Mouse (Mus musculus) E14TG2a.4 (cell line): ENCODE data around the gene Akap2.

Experiments
- H3K27me3 ChIP-seq: 2 replicates; pipeline ENCODE4 v1.6.1; 2014; ENCODE audit warnings: low read length, control low read depth; ENCODE audit not compliant: insufficient read depth
- H3K36me3 ChIP-seq: 2 replicates; pipeline ENCODE4 v1.6.1; 2014; ENCODE audit warnings: low read length, control low read depth; ENCODE audit not compliant: insufficient read depth
- H3K4me1 ChIP-seq: replicated peaks from 2 replicates; pipeline ENCODE4 v1.6.1; 2014; ENCODE audit warnings: low read depth, low read length, control low read depth
- H3K4me3 ChIP-seq: replicated peaks from 2 replicates; pipeline ENCODE4 v1.5.1; 2014; ENCODE audit warnings: mild to moderate bottlenecking, low read length
- H3K9me3 ChIP-seq: 2 replicates; pipeline ENCODE4 v1.6.1; 2014; ENCODE audit warnings: low read length, control low read depth
- CTCF ChIP-seq: conservative IDR thresholded peaks from 2 replicates; pipeline ENCODE4 v1.5.1; 2014; ENCODE audit warnings: low read length
- NANOG ChIP-seq: IDR thresholded peaks from 2 replicates; pipeline ENCODE4 v1.6.1; 2014; ENCODE audit warnings: borderline replicate concordance, low read length, mixed read lengths
- POU5F1 ChIP-seq: IDR thresholded peaks from 2 replicates; pipeline ENCODE4 v1.6.1; 2014; ENCODE audit warnings: low read length, borderline replicate concordance

The Akap2 gene

DNA sequence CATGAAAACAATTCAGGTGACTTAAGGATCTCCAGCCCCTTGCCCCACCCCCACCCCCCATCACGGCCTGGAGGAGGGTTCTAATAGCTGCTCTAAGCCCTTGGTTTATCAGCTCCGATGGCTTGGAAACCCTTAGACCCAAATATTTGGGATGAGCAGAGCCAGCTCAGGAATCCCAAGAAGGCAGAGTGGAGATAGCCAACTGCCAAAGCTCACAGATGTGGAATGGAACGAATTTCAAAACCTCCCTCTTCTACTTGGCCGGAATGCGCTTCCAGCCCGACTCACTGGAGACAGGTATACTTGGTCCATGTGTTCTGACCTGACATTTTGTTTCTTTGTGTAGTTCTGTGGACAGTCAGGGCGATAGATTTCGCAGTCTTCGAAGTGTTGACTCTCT, 111.7 kb downstream of the Akap2 start:
- Histone ChIP-seq H3K27me3 (no peaks in the 10 kb centered on the region), H3K4me1 (peaks cover 14% of the 10 kb centered on the region), H3K4me3 (no peak overlapping the region), H3K9me3 (peaks cover 73% of the 10 kb centered on the region), H3K36me3 (peaks cover 66% of the 10 kb centered on the region)
- TF ChIP-seq POU5F1 (no peak), NANOG (no peak), CTCF (no peak)

DNA sequence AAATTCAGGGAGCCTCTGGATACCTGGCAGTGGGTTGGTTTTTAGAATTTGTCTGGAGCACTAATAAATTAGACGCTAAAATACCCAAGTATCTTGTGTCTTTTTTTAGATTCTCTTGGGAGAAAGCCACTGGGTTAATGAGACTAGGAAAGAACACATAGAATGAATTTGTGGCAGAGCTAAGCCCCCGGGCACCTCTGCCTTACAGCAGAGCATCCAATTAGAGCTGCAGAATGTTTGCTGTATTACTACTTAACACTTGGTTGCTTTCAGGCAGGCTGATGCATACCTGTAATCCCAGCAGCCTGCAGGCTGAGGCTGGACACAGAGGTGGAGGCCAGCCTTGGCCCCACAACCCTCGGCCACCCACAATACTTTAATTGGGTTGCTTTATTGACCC, 112.3 kb downstream of the Akap2 start:
- no peak for TF ChIP-seq POU5F1
- TF ChIP-seq NANOG: no peak
- no peak for TF ChIP-seq CTCF
- Histone ChIP-seq H3K27me3 (no peaks in the 10 kb centered on the region), H3K4me3 (no peak overlapping the region), H3K4me1 (peaks cover 14% of the 10 kb centered on the region), H3K36me3 (peaks cover 69% of the 10 kb centered on the region), H3K9me3 (peaks cover 79% of the 10 kb centered on the region)

DNA sequence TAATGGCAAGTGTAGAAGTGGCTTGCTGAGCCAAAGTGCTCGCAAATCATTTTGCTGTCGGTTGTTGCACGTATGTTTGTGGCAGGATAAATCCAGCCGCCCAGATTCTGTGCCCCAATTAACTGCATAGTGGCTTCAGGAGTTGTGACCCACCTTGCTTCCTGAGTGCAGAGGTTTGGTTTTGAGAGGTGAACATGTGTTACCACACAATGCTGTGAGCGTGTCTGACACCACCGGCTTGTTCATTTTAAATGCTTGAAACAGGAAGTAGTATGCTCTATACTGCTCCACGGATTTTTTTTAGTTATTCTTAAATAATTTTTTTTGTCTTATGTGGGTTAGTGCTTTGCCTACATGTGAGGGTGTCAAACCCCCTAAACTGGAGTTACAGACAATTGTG, 114.9 kb downstream of the Akap2 start:
- H3K4me1 ChIP-seq: peaks cover 31% of the 10 kb centered on the region
- no peaks in the 10 kb centered on the region for H3K27me3 ChIP-seq
- peaks cover 78% of the 10 kb centered on the region for H3K9me3 ChIP-seq
- no peak for TF ChIP-seq CTCF
- no peak for TF ChIP-seq NANOG
- no peak for TF ChIP-seq POU5F1
- H3K36me3 ChIP-seq: peaks cover 58% of the 10 kb centered on the region
- H3K4me3 ChIP-seq: no peak overlapping the region

DNA sequence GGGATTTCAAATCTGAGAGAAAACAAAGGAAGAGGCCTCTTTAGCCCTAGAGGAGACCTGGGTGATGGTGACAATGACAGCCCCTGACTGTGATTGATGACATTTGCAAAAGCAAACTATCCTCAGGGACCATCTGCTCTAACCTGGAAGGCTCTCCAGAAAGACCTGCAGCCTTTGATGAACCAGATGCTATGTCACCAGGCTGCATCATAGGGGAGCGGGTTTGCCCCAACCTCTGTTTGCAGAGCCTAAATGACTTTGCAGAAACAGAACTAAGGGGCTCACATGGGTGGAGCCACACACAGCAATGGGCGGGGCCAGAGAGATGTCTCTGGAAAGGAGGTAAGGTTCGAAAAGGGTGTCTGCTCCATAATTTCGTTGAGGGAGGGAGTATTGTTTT, 115.6 kb downstream of the Akap2 start:
- TF ChIP-seq CTCF (no peak), POU5F1 (no peak), NANOG (no peak)
- Histone ChIP-seq H3K9me3 (peaks cover 70% of the 10 kb centered on the region), H3K36me3 (peaks cover 51% of the 10 kb centered on the region), H3K4me3 (no peak overlapping the region), H3K4me1 (peaks cover 38% of the 10 kb centered on the region), H3K27me3 (no peaks in the 10 kb centered on the region)

DNA sequence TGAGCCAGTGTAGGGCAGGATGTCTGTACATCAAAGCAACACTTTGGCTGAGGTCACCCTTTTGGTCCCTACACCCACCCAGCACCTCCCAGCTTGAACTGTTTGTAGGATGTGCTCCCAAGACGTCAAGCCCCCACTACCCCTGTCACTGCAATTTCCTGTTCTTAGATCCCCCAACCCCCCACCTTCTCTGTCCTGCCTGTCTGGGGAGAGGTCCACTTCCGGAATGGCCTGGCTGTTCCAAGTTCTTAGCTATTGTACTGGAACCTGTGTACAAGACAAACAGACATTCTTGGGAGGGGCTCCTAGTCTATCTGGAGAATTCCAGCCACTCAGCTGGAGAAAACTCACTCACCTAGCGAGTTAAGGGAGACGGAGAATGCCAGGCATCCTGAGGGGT, 116.7 kb downstream of the Akap2 start:
- TF ChIP-seq POU5F1 (no peak), NANOG (no peak), CTCF (no peak)
- no peaks in the 10 kb centered on the region for H3K27me3 ChIP-seq
- peaks cover 43% of the 10 kb centered on the region for H3K36me3 ChIP-seq
- no peak overlapping the region for H3K4me3 ChIP-seq
- H3K4me1 ChIP-seq: peaks cover 45% of the 10 kb centered on the region
- peaks cover 60% of the 10 kb centered on the region for H3K9me3 ChIP-seq

DNA sequence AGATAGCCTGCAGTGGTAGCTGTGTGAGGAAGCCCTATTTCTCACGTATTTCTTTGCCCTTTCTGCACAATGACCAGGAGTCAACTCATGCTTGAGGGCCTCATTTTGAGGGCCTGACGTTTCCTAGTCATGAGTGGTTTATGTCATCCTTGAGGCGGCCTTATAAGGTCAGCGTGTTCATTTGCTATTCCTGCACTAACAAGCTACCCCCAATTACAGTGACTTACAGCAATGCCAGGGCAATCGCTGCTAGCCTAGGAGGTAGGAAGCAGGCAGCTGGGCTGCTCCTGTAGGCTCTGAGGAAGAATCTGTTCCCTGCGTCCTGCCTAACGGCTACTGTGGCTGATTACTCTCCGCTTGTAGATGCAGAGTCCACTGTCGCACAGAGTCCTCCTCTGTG, 119.6 kb downstream of the Akap2 start:
- Histone ChIP-seq H3K27me3 (no peaks in the 10 kb centered on the region), H3K9me3 (peaks cover 60% of the 10 kb centered on the region), H3K36me3 (peaks cover 30% of the 10 kb centered on the region), H3K4me3 (0 out of 2 replicates have a peak overlapping the region, but pooled peaks have one; percentile 10), H3K4me1 (peaks cover 68% of the 10 kb centered on the region)
- TF ChIP-seq CTCF (no peak), NANOG (no peak), POU5F1 (no peak)

DNA sequence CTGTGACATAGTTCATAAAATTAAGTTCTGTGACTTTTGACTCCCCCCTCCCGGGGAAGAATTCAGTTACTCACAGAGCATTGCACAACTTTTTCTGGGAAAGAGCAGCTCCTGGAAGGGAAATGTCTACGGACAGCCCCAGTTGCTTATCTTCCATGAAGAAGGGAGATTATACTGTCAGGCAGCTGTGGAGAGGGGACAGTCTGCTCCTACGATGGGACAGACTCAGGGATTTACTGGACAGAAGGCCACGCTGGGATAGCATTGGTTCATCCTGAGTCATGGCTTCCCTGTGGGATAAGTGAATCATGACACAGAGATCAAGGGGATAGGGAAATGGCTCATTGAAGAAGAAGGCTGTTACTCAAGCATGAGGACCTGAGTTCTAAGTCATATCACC, 121.9 kb downstream of the Akap2 start:
- no peak for TF ChIP-seq NANOG
- TF ChIP-seq CTCF: no peak
- no peak for TF ChIP-seq POU5F1
- Histone ChIP-seq H3K36me3 (peaks cover 26% of the 10 kb centered on the region), H3K4me1 (peaks cover 79% of the 10 kb centered on the region), H3K27me3 (no peaks in the 10 kb centered on the region), H3K4me3 (no peak overlapping the region), H3K9me3 (peaks cover 60% of the 10 kb centered on the region)

DNA sequence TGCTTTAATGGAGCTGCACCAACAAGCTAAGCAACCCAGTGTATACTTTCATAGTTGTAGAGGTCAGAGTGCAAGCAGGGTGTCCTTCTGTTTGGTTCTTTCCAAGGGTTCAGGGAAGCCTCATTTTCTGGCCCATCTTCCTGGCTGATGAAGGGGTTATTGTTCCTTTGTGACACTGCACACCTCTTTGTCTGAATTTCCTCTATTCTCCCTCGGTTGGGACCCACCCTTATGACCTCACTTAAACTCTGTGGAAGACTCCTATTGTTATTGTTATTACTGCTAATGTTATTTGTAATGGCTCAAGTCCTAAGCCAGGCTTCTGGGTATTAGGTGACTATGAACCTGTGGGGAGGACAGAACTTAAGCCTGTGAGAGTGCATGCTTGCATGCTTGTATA, 124.5 kb downstream of the Akap2 start:
- H3K9me3 ChIP-seq: peaks cover 77% of the 10 kb centered on the region
- TF ChIP-seq NANOG: peak; percentile 93
- TF ChIP-seq CTCF: no peak

DNA sequence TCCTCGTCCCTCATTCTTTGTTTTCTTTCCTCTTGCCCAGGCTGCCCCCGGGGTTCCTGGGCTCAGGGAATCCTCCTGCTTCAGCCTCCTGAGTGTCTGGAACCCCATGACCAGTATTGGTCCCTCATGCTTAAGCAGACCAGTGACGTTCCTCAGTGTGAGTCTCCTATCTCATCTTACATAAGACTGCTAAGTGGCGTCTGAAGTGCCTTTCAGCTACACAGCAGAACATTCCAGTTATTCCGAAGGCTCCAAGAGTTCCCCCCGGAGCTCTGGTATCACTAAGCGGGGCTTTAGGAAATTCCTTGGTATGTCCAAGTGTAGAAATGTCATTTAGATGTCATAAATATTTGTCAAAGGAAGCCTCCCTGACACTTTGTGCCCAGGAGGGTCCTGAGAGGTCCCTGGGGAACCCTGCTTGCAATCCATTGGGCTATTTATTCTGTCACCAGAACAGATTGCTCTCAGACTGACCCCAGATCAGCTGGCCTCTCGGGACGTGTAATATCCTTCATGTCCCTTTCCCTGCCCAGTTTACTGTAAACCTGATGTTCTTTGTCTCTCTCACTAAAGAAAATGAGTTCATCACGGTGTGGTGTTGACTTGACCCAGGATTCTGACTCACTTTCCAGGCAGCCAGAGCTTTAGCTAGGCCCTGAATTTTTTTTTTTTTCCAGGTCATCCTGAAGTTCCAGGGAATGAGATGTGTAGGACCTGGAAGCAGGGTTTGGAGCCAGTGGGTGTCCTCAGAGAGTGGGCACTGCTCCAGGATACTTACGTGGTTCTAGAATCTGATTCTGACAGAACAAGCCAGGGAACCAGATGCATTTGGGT, 125.2 kb downstream of the Akap2 start:
- peaks cover 58% of the 10 kb centered on the region for H3K4me1 ChIP-seq
- H3K27me3 ChIP-seq: no peaks in the 10 kb centered on the region
- peaks cover 85% of the 10 kb centered on the region for H3K9me3 ChIP-seq
- peaks cover 49% of the 10 kb centered on the region for H3K36me3 ChIP-seq
- TF ChIP-seq POU5F1 (no peak), CTCF (no peak), NANOG (no peak)
- H3K4me3 ChIP-seq: 0 out of 2 replicates have a peak overlapping the region, but pooled peaks have one; percentile 17

More for the DNA sequence above, 124.5 kb downstream of the Akap2 start:
- Histone ChIP-seq H3K4me3 (0 out of 2 replicates have a peak overlapping the region, but pooled peaks have one; percentile 17), H3K36me3 (peaks cover 41% of the 10 kb centered on the region), H3K4me1 (peaks cover 60% of the 10 kb centered on the region), H3K27me3 (no peaks in the 10 kb centered on the region)
